ENCODE assay signal across 8 mouse cellular contexts in the genomic region with DNA sequence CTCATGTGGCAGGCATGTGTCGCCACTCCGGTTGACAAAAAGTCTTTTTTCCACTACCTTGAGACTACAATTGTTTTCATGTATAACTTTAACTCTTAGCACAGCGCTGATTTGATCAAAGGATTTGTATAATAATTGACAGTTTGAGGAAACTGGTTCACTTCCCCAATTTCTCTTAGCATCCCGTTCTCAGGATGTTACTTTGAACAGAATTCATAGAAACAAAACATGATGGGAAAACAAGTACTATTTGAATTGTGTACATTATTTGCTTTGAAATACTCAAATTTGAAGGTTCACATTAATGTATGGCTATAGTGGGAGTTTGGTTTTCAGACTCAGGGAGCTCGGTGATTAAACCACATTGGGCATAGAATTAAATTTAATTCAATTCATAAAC. TPM values are rescaled to one million over a fixed set of nuclear protein-coding genes. Genes with fewer than 3 reads are reported as not detected.
DNase-seq lines count a peak whose midpoint lies in the region; ATAC-seq and TF ChIP-seq lines count a peak whose summit lies in the region.

No protein-coding gene starts in this region.

- H3K4me2 ChIP-seq in lung, postnatal 0 days (replicated peaks; ENCODE audit: low read depth, low read length) = peak overlapping the region; percentile 48
- peak overlapping the region; percentile 52 for H3K4me2 ChIP-seq in liver, embryonic 11.5 days
- H3K4me2 ChIP-seq in stomach, postnatal 0 days (replicated peaks; ENCODE audit: low read depth) = peak overlapping the region; percentile 43

- no peaks in the 10 kb centered on the region for H3K27me3 ChIP-seq in erythroblast, embryonic 14.5 days (ENCODE audit: control insufficient read depth)
- no peaks in the 10 kb centered on the region for H3K27me3 ChIP-seq in lung, postnatal 0 days (replicated peaks; ENCODE audit: insufficient read depth, low read length)
- no peaks in the 10 kb centered on the region for H3K27me3 ChIP-seq in liver, embryonic 11.5 days (replicated peaks; ENCODE audit: control insufficient read depth, insufficient read depth, low read length)
- H3K27me3 ChIP-seq in stomach, postnatal 0 days (ENCODE audit: control insufficient read depth, insufficient read depth, low read length) = no peaks in the 10 kb centered on the region

- H3K9ac ChIP-seq in lung, postnatal 0 days (replicated peaks; ENCODE audit: low read depth) = no peak overlapping the region
- H3K9ac ChIP-seq in liver, embryonic 11.5 days (ENCODE audit: low read depth, low read length) = no peak overlapping the region
- H3K9ac ChIP-seq in stomach, postnatal 0 days (ENCODE audit: low read length) = no peak overlapping the region

- no peaks in the 10 kb centered on the region for H3K9me3 ChIP-seq in erythroblast, embryonic 14.5 days (ENCODE audit: control insufficient read depth, low read length)
- no peaks in the 10 kb centered on the region for H3K9me3 ChIP-seq in lung, postnatal 0 days (ENCODE audit: low read length)
- H3K9me3 ChIP-seq in liver, embryonic 11.5 days (ENCODE audit: control insufficient read depth, low read length) = no peaks in the 10 kb centered on the region
- H3K9me3 ChIP-seq in stomach, postnatal 0 days (ENCODE audit: control insufficient read depth, low read length) = no peaks in the 10 kb centered on the region

- H3K36me3 ChIP-seq in erythroblast, embryonic 14.5 days (ENCODE audit: control insufficient read depth) = peaks cover 3% of the 10 kb centered on the region; the same call in 1 of the 2 replicates
- H3K36me3 ChIP-seq in lung, postnatal 0 days (ENCODE audit: insufficient read depth, low read length) = no peaks in the 10 kb centered on the region
- no peaks in the 10 kb centered on the region for H3K36me3 ChIP-seq in liver, embryonic 11.5 days (ENCODE audit: control insufficient read depth, insufficient read depth, low read length)
- no peaks in the 10 kb centered on the region for H3K36me3 ChIP-seq in stomach, postnatal 0 days (ENCODE audit: control insufficient read depth, insufficient read depth, low read length)

- peak overlapping the region; percentile 83 for H3K4me3 ChIP-seq in erythroblast, embryonic 14.5 days (replicated peaks)
- H3K4me3 ChIP-seq in lung, postnatal 0 days (ENCODE audit: low read depth, low read length) = peak overlapping the region; percentile 41
- peak overlapping the region; percentile 65 for H3K4me3 ChIP-seq in liver, embryonic 11.5 days (ENCODE audit: low read depth, low read length)
- peak overlapping the region; percentile 56 for H3K4me3 ChIP-seq in stomach, postnatal 0 days (ENCODE audit: low read depth, low read length)

- WGBS in lung, postnatal 0 days = 53% methylated on average over 5 of the region's 5 CpGs
- 55% methylated on average over 5 of the region's 5 CpGs for WGBS in liver, embryonic 11.5 days
- WGBS in stomach, postnatal 0 days = 62% methylated on average over 5 of the region's 5 CpGs

- no peak for DNase-seq in lung, postnatal 0 days (ENCODE audit: low spot score)
- no peak for DNase-seq in lung, postnatal 4 days
- no peak for DNase-seq in liver, embryonic 11.5 days (ENCODE audit: low spot score)
- no peak for DNase-seq in stomach, postnatal 0 days (ENCODE audit: low spot score)
- DNase-seq in embryo, embryonic 11 days = no peak
- no peak for DNase-seq in testis, postnatal 14 days (ENCODE audit: low spot score)

- no peak for ATAC-seq in erythroblast, adult 5-6 weeks (replicated peaks; ENCODE audit: low FRiP score, poor library complexity, severe bottlenecking)
- no peak for ATAC-seq in lung, postnatal 0 days
- no peak for ATAC-seq in liver, embryonic 11.5 days (replicated peaks; ENCODE audit: low FRiP score)
- no peak for ATAC-seq in stomach, postnatal 0 days (ENCODE audit: low FRiP score, low TSS enrichment)

- TF ChIP-seq CTCF in lung, postnatal 0 days (IDR thresholded peaks at IDR 0.05) = no peak
- no peak for TF ChIP-seq CTCF in stomach, postnatal 0 days (IDR thresholded peaks at IDR 0.05; ENCODE audit: low read depth)

- peaks cover 3% of the 10 kb centered on the region for H3K4me1 ChIP-seq in erythroblast, embryonic 14.5 days (ENCODE audit: control insufficient read depth)
- H3K4me1 ChIP-seq in lung, postnatal 0 days (ENCODE audit: insufficient read depth, low read depth, low read length) = no peaks in the 10 kb centered on the region; the same call in 1 of the 2 replicates
- H3K4me1 ChIP-seq in liver, embryonic 11.5 days (replicated peaks; ENCODE audit: control insufficient read depth, insufficient read depth, low read length) = no peaks in the 10 kb centered on the region
- H3K4me1 ChIP-seq in stomach, postnatal 0 days (replicated peaks; ENCODE audit: control insufficient read depth, insufficient read depth) = no peaks in the 10 kb centered on the region

- TF ChIP-seq EP300 in lung, postnatal 0 days (IDR thresholded peaks at IDR 0.05) = no peak
- no peak for TF ChIP-seq EP300 in stomach, postnatal 0 days (optimal IDR thresholded peaks at IDR 0.05)

- H3K27ac ChIP-seq in lung, postnatal 0 days (ENCODE audit: low read length) = 0 out of 2 replicates have a peak overlapping the region, but pooled peaks have one; percentile 61
- no peak overlapping the region for H3K27ac ChIP-seq in liver, embryonic 11.5 days (ENCODE audit: low read depth, low read length)
- H3K27ac ChIP-seq in stomach, postnatal 0 days (replicated peaks) = no peak overlapping the region

RNA-seq across cellular contexts. Expression of a gene that starts 1.1 kb away (rescaled TPM):
- polyA plus RNA-seq in erythroblast, embryonic 14.5 days (2012) = 0.02 and 0.04 TPM in 2 replicates
- 4.6 and 7.5 TPM in 2 replicates for total RNA-seq in erythroblast, adult 5-6 weeks (2015; ENCODE audit: low replicate concordance)
- total RNA-seq in erythroblast, adult 5-6 weeks (2017; ENCODE audit: low replicate concordance) = 4.0 and 8.9 TPM in 2 replicates
- 2.2 and 2.9 TPM in 2 replicates for polyA plus RNA-seq in lung, postnatal 0 days (2015; fragmentation: Nextera tagmentation; extraction: Ambion mirVana)
- 2.5 and 2.6 TPM in 2 replicates for polyA plus RNA-seq in liver, embryonic 11.5 days (2014; fragmentation: Nextera tagmentation; extraction: Ambion mirVana)
- polyA plus RNA-seq in stomach, postnatal 0 days (2015; fragmentation: Nextera tagmentation; extraction: Ambion mirVana) = 1.5 TPM in 2 replicates
